Mouse (Mus musculus) ovary, postnatal 14 days (tissue): ENCODE data around the gene Ddah1.
"Not testable (repeated sequence)": the region's sequence is repeated elsewhere in the genome, so short reads cannot be mapped to it uniquely, and the experiment has no call there.

Experiments used
- DNase-seq: peaks from one replicate; pipeline ENCODE4 v3.0.0; 2022; ENCODE audit warnings: low spot score

Gene Ddah1

DNA sequence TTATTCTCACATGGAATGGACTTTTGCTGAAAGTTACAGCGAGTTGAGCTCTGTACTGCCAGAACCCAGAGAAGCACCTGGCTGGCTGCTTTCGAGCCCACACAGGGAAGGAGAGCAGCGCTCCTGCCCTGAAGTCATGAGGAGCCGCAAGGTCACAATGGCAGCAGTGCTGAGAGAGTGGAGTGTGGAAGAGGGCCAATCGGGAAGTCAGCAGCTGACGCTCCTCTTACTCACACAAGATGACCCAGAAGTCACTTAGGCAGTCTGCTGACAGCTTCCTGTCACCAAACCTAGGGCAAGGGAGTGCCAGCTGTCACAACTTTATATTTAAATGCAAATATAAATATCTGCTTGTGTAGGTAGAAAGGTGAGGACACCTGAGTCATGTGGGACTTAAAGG is 154.8 kb downstream of the Ddah1 start:
- no peak for DNase-seq

DNA sequence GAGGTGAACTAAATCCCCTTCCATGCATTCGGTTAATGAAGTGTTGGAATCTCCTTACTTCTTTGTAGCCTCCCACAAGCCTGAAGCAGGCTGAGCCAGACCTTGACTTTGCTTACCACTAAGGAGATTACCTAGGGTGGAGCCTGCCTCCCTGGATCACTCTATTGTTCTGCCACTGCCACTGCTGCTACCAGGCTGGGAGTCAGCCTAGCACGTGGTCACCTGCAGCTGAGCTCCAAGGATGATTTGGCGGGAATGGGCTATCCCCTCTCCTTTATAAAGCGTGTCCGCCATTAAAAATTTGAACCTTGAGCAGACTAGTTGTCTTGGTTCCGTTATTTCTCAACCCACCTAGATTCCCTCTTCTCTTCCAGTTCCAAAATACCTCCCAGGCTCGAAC is 155.5 kb downstream of the Ddah1 start:
- not testable (repeated sequence) for DNase-seq

GRCm38 (mm10) chr3:145916374-145916773 is 157.9 kb downstream of the Ddah1 start:
- no peak for DNase-seq

GRCm38 (mm10) chr3:145916826-145917225 is 158.4 kb downstream of the Ddah1 start:
- DNase-seq, result no peak

DNA sequence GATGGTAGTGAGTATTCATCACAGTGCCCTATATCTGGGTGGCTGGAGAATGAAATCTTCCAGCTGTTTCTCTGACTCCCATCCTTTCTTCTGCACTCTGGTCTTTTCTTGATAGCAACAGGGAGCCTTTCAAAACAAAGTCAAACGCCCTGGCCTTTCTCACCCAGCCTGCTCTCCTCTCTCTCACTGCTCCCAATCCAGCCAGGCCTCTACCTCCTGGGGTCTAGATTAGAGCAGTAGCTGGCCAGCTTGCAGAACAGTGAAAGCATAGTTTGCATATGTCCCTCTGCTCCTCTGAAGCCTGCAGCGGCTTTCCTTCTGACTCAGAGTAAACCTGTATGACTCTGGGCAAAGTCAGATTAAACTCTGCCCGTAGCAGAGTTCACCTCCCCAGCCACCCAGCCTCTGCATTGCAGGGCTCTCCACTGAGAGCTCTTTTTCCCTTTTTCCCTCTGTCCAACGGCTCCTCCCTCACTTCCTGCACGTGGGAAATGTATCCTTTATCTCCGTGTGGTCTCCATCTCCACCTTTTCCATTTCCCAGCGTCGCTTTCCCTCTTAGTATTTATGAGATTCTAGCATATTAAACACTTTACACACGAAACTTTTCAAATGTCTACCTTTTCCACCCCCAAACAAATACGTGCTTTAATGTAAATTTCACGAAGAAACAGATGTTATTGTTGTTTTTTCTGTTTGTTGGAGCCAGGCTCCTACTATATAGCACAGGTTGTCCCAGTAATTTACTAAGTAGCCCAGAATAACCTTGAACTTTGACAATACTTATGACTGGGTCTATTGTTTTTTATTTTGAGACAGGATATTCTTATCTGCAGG is 163.8 kb downstream of the Ddah1 start, which contains the start of gene Bcl10:
Bcl10 (plus strand) TSS at position 786 of the 836 bp plus-strand sequence.
- no peak for DNase-seq

- DNase-seq, result no peak
These were observed 164.5 kb downstream of the Ddah1 start for GRCm38 (mm10) chr3:145922971-145923370.

GRCm38 (mm10) chr3:145923874-145924577 is 165.6 kb downstream of the Ddah1 start:
- DNase-seq, result peak; percentile 97

GRCm38 (mm10) chr3:145924649-145925337 is 166.3 kb downstream of the Ddah1 start:
- DNase-seq, result peak; percentile 22

GRCm38 (mm10) chr3:145925506-145925905 is 167.0 kb downstream of the Ddah1 start:
- no peak for DNase-seq

GRCm38 (mm10) chr3:145929525-145930400 is 171.3 kb downstream of the Ddah1 start:
- no peak for DNase-seq

DNA sequence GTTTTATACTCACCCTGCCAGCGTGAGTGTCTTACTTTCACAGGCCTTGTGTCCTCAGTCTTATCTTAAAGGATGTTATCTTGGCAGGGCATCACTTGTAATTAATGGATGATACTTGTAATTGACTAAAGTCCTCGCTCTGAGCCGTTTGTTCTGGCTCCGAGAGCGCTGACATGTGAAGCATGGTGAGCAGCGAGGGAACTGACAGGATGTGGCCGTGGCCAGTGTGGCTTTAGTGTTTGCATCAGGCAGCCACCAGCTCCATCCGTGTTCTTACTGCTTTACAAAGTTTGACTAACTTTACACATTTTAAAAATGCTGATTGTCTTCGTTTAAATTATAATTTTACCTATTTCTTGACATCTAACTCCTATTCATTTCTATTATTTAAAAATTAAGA is 175.4 kb downstream of the Ddah1 start:
- no peak for DNase-seq

GRCm38 (mm10) chr3:145937505-145938404 is 179.3 kb downstream of the Ddah1 start, which contains the start of gene 2410004B18Rik:
TSS of gene 2410004B18Rik (plus strand) at chr3:145938014.
- DNase-seq, result peak; percentile 93

DNA sequence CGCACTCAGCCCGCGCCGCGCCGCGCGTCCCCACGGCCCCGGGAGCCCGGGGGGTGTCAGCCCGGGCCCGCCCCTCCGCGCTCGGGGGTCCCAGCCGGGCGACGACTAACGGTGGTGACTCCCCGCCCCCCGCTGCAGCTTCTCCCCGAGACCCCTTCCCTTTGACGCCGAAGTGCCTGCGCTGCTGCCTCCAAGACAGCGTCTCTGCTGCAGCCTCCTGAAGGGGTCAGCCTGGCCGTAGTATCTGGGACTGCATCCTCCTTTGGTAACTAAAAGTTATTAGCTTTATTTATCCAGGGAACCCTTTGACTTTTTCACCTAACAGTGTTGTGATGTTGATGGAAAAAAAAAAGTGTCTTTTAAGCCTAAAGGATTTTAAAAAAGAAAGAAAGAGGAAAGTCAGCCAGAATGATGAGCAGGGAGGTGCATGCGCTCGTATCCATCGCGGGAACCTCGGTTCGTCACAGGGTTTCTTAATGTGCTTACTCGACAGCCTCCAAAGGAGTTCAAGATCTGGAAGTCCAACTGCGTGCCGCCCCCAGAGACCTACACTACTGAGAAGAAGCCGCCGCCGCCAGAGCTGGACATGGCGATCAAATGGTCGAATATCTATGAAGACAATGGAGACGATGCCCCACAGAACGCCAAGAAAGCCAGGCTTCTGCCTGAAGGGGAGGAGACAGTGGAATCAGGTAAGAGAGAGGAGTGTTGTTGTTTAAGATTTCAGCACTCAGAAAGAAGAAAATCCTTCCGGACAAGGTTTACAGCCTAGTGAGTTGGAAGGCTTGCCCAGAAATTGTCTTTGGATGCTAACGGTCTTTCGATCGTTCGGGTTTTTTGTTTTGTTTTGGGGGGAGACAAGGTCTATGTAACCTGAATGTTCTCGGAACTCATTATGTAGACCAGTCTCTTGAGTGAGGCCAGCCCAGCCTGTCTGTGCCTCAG is 180.2 kb downstream of the Ddah1 start:
- no peak for DNase-seq

GRCm38 (mm10) chr3:145939402-145939801 is 180.9 kb downstream of the Ddah1 start:
- DNase-seq, result no peak

DNA sequence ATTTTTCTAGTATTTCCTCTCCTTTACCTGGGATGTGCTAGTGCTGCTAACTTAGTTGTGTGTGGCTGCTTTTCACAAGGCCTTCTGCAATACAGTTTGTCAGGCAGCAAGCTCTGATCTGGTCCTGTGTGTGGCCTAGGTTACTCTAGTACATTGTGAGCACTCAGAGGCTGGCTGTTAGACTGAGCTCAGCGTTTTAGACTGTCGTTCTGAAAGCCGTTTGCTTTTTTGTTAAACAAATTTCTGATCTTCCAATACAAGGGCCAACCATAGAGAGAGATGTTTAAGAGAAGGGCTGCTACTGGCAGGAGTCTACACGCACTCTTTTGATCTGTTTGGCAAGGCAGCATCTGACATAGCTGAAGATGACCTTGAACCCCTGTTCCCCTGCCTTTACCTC is 181.5 kb downstream of the Ddah1 start:
- DNase-seq, result no peak

DNA sequence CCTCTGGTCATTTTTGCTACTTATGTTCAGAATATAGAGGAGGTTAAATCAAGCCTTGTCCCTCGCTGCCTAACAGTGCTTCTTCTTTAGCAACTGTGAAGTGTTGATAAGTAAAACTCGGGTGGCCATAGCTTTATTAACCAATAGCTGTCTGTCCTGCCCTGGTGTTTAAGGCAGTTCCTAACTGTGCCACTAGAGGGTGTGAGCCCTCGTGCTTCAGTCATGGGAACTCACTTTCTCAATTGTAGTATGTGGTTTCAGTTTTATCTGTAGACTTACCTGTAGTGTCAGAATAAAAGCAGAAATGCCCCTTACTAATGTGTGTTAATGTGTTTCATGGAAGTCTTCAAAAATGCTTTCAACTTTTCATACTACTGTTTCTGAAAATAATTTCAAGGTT is 183.5 kb downstream of the Ddah1 start:
- peak; percentile 53 for DNase-seq
